Mouse (Mus musculus): Measurements from ENCODE around the gene Cenpb. TPM values are rescaled to one million over a fixed set of nuclear protein-coding genes. Genes with fewer than 3 reads are reported as not detected.

Cenpb gene
- total and polyA plus RNA-seq, 2 experiments from 2014 or later: 7.8 to 62.9 TPM

- Histone ChIP-seq H3K4me1 (ENCODE audit: control insufficient read depth, insufficient read depth) (peaks cover 10% of the 10 kb centered on the region), H3K9ac (replicated peaks; ENCODE audit: low read depth, low read length) (peak within 1 kb of the TSS; percentile 54), H3K4me2 (ENCODE audit: low read depth, low read length) (peak within 1 kb of the TSS; percentile 90), H3K4me3 (ENCODE audit: low read depth, low read length) (peak within 1 kb of the TSS; percentile 76), H3K27ac (ENCODE audit: low read depth) (peak within 1 kb of the TSS; percentile 87), H3K36me3 (replicated peaks; ENCODE audit: control insufficient read depth, insufficient read depth, low read length) (peaks cover 25% of the 10 kb centered on the region; the same call in 1 of the 2 replicates), H3K9me3 (replicated peaks; ENCODE audit: control insufficient read depth, low read length) (no peaks in the 10 kb centered on the region), H3K27me3 (ENCODE audit: control insufficient read depth, insufficient read depth, low read length) (no peaks in the 10 kb centered on the region)
- peak; percentile 84 for DNase-seq (ENCODE audit: low spot score)
- peak; percentile 88 for ATAC-seq (ENCODE audit: insufficient read depth, low read depth)
- TF ChIP-seq EP300 (IDR thresholded peaks at IDR 0.05; ENCODE audit: low read depth) (no peak), CTCF (IDR thresholded peaks at IDR 0.05; ENCODE audit: low read depth) (peak; percentile 8; the same call in 1 of the 2 replicates)
- WGBS: under 1% methylated on average over 42 of the region's 43 CpGs
Measured at GRCm38 (mm10) chr2:131186771-131187601, 7.1 kb upstream of the Cenpb start, which contains the start of the genes Cdc25b and Spef1. Gene Cdc25b, plus strand, starts transcription at chr2:131186949. Gene Spef1, minus strand, starts transcription at chr2:131187282.

GRCm38 (mm10) chr2:131186343-131186742, 6.5 kb upstream of the Cenpb start:
- Histone ChIP-seq H3K4me3 (ENCODE audit: low read depth, low read length) (peak overlapping the region; percentile 76), H3K9ac (replicated peaks; ENCODE audit: low read depth, low read length) (peak overlapping the region; percentile 54), H3K36me3 (replicated peaks; ENCODE audit: control insufficient read depth, insufficient read depth, low read length) (peaks cover 20% of the 10 kb centered on the region; the same call in 1 of the 2 replicates), H3K4me1 (ENCODE audit: control insufficient read depth, insufficient read depth) (peaks cover 10% of the 10 kb centered on the region), H3K4me2 (ENCODE audit: low read depth, low read length) (peak overlapping the region; percentile 90), H3K27ac (ENCODE audit: low read depth) (peak overlapping the region; percentile 87), H3K9me3 (replicated peaks; ENCODE audit: control insufficient read depth, low read length) (no peaks in the 10 kb centered on the region), H3K27me3 (ENCODE audit: control insufficient read depth, insufficient read depth, low read length) (no peaks in the 10 kb centered on the region)
- TF ChIP-seq EP300 (IDR thresholded peaks at IDR 0.05; ENCODE audit: low read depth): no peak
- 1% methylated on average over 14 of the region's 14 CpGs for WGBS
- DNase-seq (ENCODE audit: low spot score): peak; percentile 83
- ATAC-seq (ENCODE audit: insufficient read depth, low read depth): peak; percentile 80

- Histone ChIP-seq H3K4me3 (ENCODE audit: low read depth, low read length) (peak overlapping the region; percentile 70), H3K36me3 (replicated peaks; ENCODE audit: control insufficient read depth, insufficient read depth, low read length) (peaks cover 10% of the 10 kb centered on the region; the same call in 1 of the 2 replicates), H3K27ac (ENCODE audit: low read depth) (peak overlapping the region; percentile 95), H3K4me2 (ENCODE audit: low read depth, low read length) (peak overlapping the region; percentile 92), H3K9ac (replicated peaks; ENCODE audit: low read depth, low read length) (peak overlapping the region; percentile 97), H3K27me3 (ENCODE audit: control insufficient read depth, insufficient read depth, low read length) (no peaks in the 10 kb centered on the region), H3K4me1 (ENCODE audit: control insufficient read depth, insufficient read depth) (peaks cover 36% of the 10 kb centered on the region), H3K9me3 (replicated peaks; ENCODE audit: control insufficient read depth, low read length) (no peaks in the 10 kb centered on the region)
- ATAC-seq (ENCODE audit: insufficient read depth, low read depth) (peak; percentile 69), DNase-seq (ENCODE audit: low spot score) (peak; percentile 65)
- under 1% methylated on average over 67 of the region's 67 CpGs for WGBS
- TF ChIP-seq EP300 (IDR thresholded peaks at IDR 0.05; ENCODE audit: low read depth) (no peak), CTCF (IDR thresholded peaks at IDR 0.05; ENCODE audit: low read depth) (no peak)
Measured at GRCm38 (mm10) chr2:131179246-131179886, 501 bp downstream of the Cenpb start.

GRCm38 (mm10) chr2:131178828-131179245, 1.0 kb downstream of the Cenpb start:
- H3K9me3 ChIP-seq (replicated peaks; ENCODE audit: control insufficient read depth, low read length): no peaks in the 10 kb centered on the region
- H3K4me1 ChIP-seq (ENCODE audit: control insufficient read depth, insufficient read depth): peaks cover 38% of the 10 kb centered on the region
- H3K27me3 ChIP-seq (ENCODE audit: control insufficient read depth, insufficient read depth, low read length): no peaks in the 10 kb centered on the region
- no peak for DNase-seq (ENCODE audit: low spot score)
- peak overlapping the region; percentile 92 for H3K4me2 ChIP-seq (ENCODE audit: low read depth, low read length)
- TF ChIP-seq CTCF (IDR thresholded peaks at IDR 0.05; ENCODE audit: low read depth): no peak
- TF ChIP-seq EP300 (IDR thresholded peaks at IDR 0.05; ENCODE audit: low read depth): no peak
- ATAC-seq (ENCODE audit: insufficient read depth, low read depth): no peak
- peak overlapping the region; percentile 70 for H3K4me3 ChIP-seq (ENCODE audit: low read depth, low read length)
- H3K9ac ChIP-seq (replicated peaks; ENCODE audit: low read depth, low read length): peak overlapping the region; percentile 97
- H3K36me3 ChIP-seq (replicated peaks; ENCODE audit: control insufficient read depth, insufficient read depth, low read length): peaks cover 10% of the 10 kb centered on the region; the same call in 1 of the 2 replicates
- peak overlapping the region; percentile 95; the same call in 1 of the 2 replicates for H3K27ac ChIP-seq (ENCODE audit: low read depth)
- WGBS: 28% methylated on average over 26 of the region's 26 CpGs

GRCm38 (mm10) chr2:131177932-131178331, 1.9 kb downstream of the Cenpb start:
- 87% methylated on average over 9 of the region's 9 CpGs for WGBS
- H3K4me1 ChIP-seq (ENCODE audit: control insufficient read depth, insufficient read depth): peaks cover 38% of the 10 kb centered on the region
- TF ChIP-seq EP300 (IDR thresholded peaks at IDR 0.05; ENCODE audit: low read depth): no peak
- no peak for TF ChIP-seq CTCF (IDR thresholded peaks at IDR 0.05; ENCODE audit: low read depth)

More at GRCm38 (mm10) chr2:131177932-131178331, 1.9 kb downstream of the Cenpb start:
- no peak overlapping the region; the same call in 1 of the 2 replicates for H3K9ac ChIP-seq (replicated peaks; ENCODE audit: low read depth, low read length)
- H3K27me3 ChIP-seq (ENCODE audit: control insufficient read depth, insufficient read depth, low read length): no peaks in the 10 kb centered on the region
- ATAC-seq (ENCODE audit: insufficient read depth, low read depth) (no peak), DNase-seq (ENCODE audit: low spot score) (no peak)
- H3K4me2 ChIP-seq (ENCODE audit: low read depth, low read length): peak overlapping the region; percentile 92
- no peak overlapping the region for H3K27ac ChIP-seq (ENCODE audit: low read depth)
- peaks cover 10% of the 10 kb centered on the region; the same call in 1 of the 2 replicates for H3K36me3 ChIP-seq (replicated peaks; ENCODE audit: control insufficient read depth, insufficient read depth, low read length)
- H3K9me3 ChIP-seq (replicated peaks; ENCODE audit: control insufficient read depth, low read length): no peaks in the 10 kb centered on the region
- H3K4me3 ChIP-seq (ENCODE audit: low read depth, low read length): peak overlapping the region; percentile 70; the same call in 1 of the 2 replicates

All from heart, postnatal 0 days (tissue).